Comparison of ENCODE assay signal across 23 mouse cellular contexts in genomic region chr13:79430562-79430961, GRCm38 (mm10).
A peak's percentile ranks its signal among the peaks of the same experiment; 100 is the strongest.
DNase-seq lines count a peak whose midpoint lies in the region; ATAC-seq and TF ChIP-seq lines count a peak whose summit lies in the region.
"Had no signal": no experiment of that assay in that cellular context is flagged by ENCODE, and none has a peak within 500 bp of the region (broad histone marks: within the 10 kb centered on the region; RNA-seq: fewer than 3 reads in every experiment).

No protein-coding gene starts in this region.

- H3K27ac ChIP-seq in forebrain, embryonic 10.5 days, result peak overlapping the region; percentile 26; the same call in 1 of the 2 replicates
- no peak overlapping the region for H3K27ac ChIP-seq in forebrain, embryonic 16.5 days (ENCODE audit: low read length)
- H3K27ac ChIP-seq in forebrain, embryonic 12.5 days, result no peak overlapping the region
- H3K27ac ChIP-seq in forebrain, postnatal 0 days (ENCODE audit: low read depth, low read length), result no peak overlapping the region
- H3K27ac ChIP-seq in midbrain, embryonic 12.5 days (replicated peaks), result no peak overlapping the region
- H3K27ac ChIP-seq in midbrain, embryonic 15.5 days, result no peak overlapping the region
- no peak overlapping the region for H3K27ac ChIP-seq in forebrain, embryonic 14.5 days (ENCODE audit: low read depth, low read length)
- H3K27ac ChIP-seq: embryonic facial prominence, embryonic 13.5 days; embryonic facial prominence, embryonic 15.5 days had no signal

- H3K4me3 ChIP-seq in forebrain, embryonic 10.5 days, result no peak overlapping the region
- H3K4me3 ChIP-seq in forebrain, embryonic 16.5 days (replicated peaks; ENCODE audit: low read length), result no peak overlapping the region
- no peak overlapping the region for H3K4me3 ChIP-seq in forebrain, embryonic 12.5 days (replicated peaks)
- H3K4me3 ChIP-seq in forebrain, postnatal 0 days (ENCODE audit: low read depth, low read length), result no peak overlapping the region
- no peak overlapping the region for H3K4me3 ChIP-seq in midbrain, embryonic 12.5 days
- H3K4me3 ChIP-seq in midbrain, embryonic 15.5 days, result no peak overlapping the region
- H3K4me3 ChIP-seq in forebrain, embryonic 14.5 days (ENCODE audit: low read depth, low read length), result no peak overlapping the region
- H3K4me3 ChIP-seq: embryonic facial prominence, embryonic 13.5 days; embryonic facial prominence, embryonic 15.5 days; erythroblast, embryonic 14.5 days had no signal

- TF ChIP-seq CTCF in forebrain, postnatal 0 days (IDR thresholded peaks at IDR 0.05; ENCODE audit: low read depth), result no peak

- no peak for DNase-seq in forebrain, embryonic 10.5 days (ENCODE audit: extremely low spot score, low spot score)
- DNase-seq in forebrain, postnatal 0 days, result no peak
- DNase-seq in forebrain, embryonic 14.5 days (ENCODE audit: low spot score), result no peak
- no peak for DNase-seq in lung, adult 18-20 months
- DNase-seq: adrenal gland, adult 2 months; adrenal gland, postnatal 10 days; adrenal gland, postnatal 25 days; B cell, adult 2 months; cerebellum, adult 11 months; cerebellum, adult 18-20 months; cerebellum, adult 8-10 months; cerebellum, adult 9-11 months; cerebellum, postnatal 36 days had no signal

- ATAC-seq in forebrain, embryonic 16.5 days, result no peak
- ATAC-seq in forebrain, embryonic 12.5 days (ENCODE audit: low FRiP score), result peak; percentile 59; the same call in 1 of the 2 replicates
- no peak for ATAC-seq in forebrain, postnatal 0 days
- peak; percentile 31; the same call in 1 of the 2 replicates for ATAC-seq in midbrain, embryonic 12.5 days (ENCODE audit: low FRiP score, low read depth)
- ATAC-seq in midbrain, embryonic 15.5 days (replicated peaks), result no peak
- ATAC-seq in forebrain, embryonic 14.5 days, result peak; percentile 52
- ATAC-seq: CD4-positive, CD25-positive, alpha-beta regulatory T cell, adult 4 months had no signal

- no peak overlapping the region for H3K4me2 ChIP-seq in forebrain, embryonic 16.5 days (ENCODE audit: low read length)
- H3K4me2 ChIP-seq in forebrain, embryonic 12.5 days, result no peak overlapping the region
- no peak overlapping the region for H3K4me2 ChIP-seq in forebrain, postnatal 0 days (ENCODE audit: low read depth)
- H3K4me2 ChIP-seq in midbrain, embryonic 12.5 days (replicated peaks), result no peak overlapping the region
- no peak overlapping the region for H3K4me2 ChIP-seq in midbrain, embryonic 15.5 days
- no peak overlapping the region for H3K4me2 ChIP-seq in forebrain, embryonic 14.5 days (ENCODE audit: low read length)
- H3K4me2 ChIP-seq: embryonic facial prominence, embryonic 13.5 days; embryonic facial prominence, embryonic 15.5 days had no signal

- H3K27me3 ChIP-seq in forebrain, embryonic 10.5 days (ENCODE audit: poor library complexity, severe bottlenecking), result peaks cover 46% of the 10 kb centered on the region
- H3K27me3 ChIP-seq in forebrain, embryonic 16.5 days (replicated peaks; ENCODE audit: control insufficient read depth, insufficient read depth, low read length), result no peaks in the 10 kb centered on the region
- peaks cover 10% of the 10 kb centered on the region for H3K27me3 ChIP-seq in forebrain, embryonic 12.5 days
- no peaks in the 10 kb centered on the region for H3K27me3 ChIP-seq in forebrain, postnatal 0 days (ENCODE audit: insufficient read depth, low read length)
- H3K27me3 ChIP-seq in midbrain, embryonic 12.5 days, result no peaks in the 10 kb centered on the region
- H3K27me3 ChIP-seq in midbrain, embryonic 15.5 days (replicated peaks), result no peaks in the 10 kb centered on the region
- H3K27me3 ChIP-seq in forebrain, embryonic 14.5 days (replicated peaks; ENCODE audit: control insufficient read depth, insufficient read depth, low read length), result no peaks in the 10 kb centered on the region
- H3K27me3 ChIP-seq: CH12.LX; embryonic facial prominence, embryonic 13.5 days; embryonic facial prominence, embryonic 15.5 days had no signal

- peaks cover 39% of the 10 kb centered on the region for H3K4me1 ChIP-seq in forebrain, embryonic 10.5 days
- peaks cover 3% of the 10 kb centered on the region for H3K4me1 ChIP-seq in forebrain, embryonic 16.5 days (replicated peaks; ENCODE audit: control insufficient read depth, insufficient read depth, low read length)
- H3K4me1 ChIP-seq in forebrain, embryonic 12.5 days, result peaks cover 10% of the 10 kb centered on the region; the same call in 1 of the 2 replicates
- no peaks in the 10 kb centered on the region for H3K4me1 ChIP-seq in forebrain, postnatal 0 days (ENCODE audit: insufficient read depth)
- H3K4me1 ChIP-seq in midbrain, embryonic 12.5 days, result peaks cover 9% of the 10 kb centered on the region
- peaks cover 2% of the 10 kb centered on the region; the same call in 1 of the 2 replicates for H3K4me1 ChIP-seq in midbrain, embryonic 15.5 days
- peaks cover 3% of the 10 kb centered on the region; the same call in 1 of the 2 replicates for H3K4me1 ChIP-seq in forebrain, embryonic 14.5 days (ENCODE audit: control insufficient read depth, insufficient read depth, low read length)
- H3K4me1 ChIP-seq: embryonic facial prominence, embryonic 15.5 days had no signal

- WGBS in forebrain, embryonic 10.5 days, result 24% methylated on average over 1 of the region's 1 CpGs
- 12% methylated on average over 1 of the region's 1 CpGs for WGBS in forebrain, embryonic 16.5 days
- 13% methylated on average over 1 of the region's 1 CpGs for WGBS in forebrain, embryonic 12.5 days
- WGBS in forebrain, postnatal 0 days, result 11% methylated on average over 1 of the region's 1 CpGs
- WGBS in midbrain, embryonic 12.5 days, result 14% methylated on average over 1 of the region's 1 CpGs
- WGBS in midbrain, embryonic 15.5 days, result 13% methylated on average over 1 of the region's 1 CpGs
- 3% methylated on average over 1 of the region's 1 CpGs for WGBS in forebrain, embryonic 14.5 days

- no peaks in the 10 kb centered on the region for H3K9me3 ChIP-seq in forebrain, embryonic 10.5 days
- no peaks in the 10 kb centered on the region for H3K9me3 ChIP-seq in forebrain, embryonic 16.5 days (ENCODE audit: control insufficient read depth, low read length)
- H3K9me3 ChIP-seq in forebrain, embryonic 12.5 days, result no peaks in the 10 kb centered on the region
- no peaks in the 10 kb centered on the region for H3K9me3 ChIP-seq in forebrain, postnatal 0 days (ENCODE audit: low read length)
- H3K9me3 ChIP-seq in midbrain, embryonic 12.5 days, result no peaks in the 10 kb centered on the region
- no peaks in the 10 kb centered on the region for H3K9me3 ChIP-seq in midbrain, embryonic 15.5 days
- no peaks in the 10 kb centered on the region for H3K9me3 ChIP-seq in forebrain, embryonic 14.5 days (replicated peaks; ENCODE audit: control insufficient read depth, low read length)
- H3K9me3 ChIP-seq: embryonic facial prominence, embryonic 13.5 days; embryonic facial prominence, embryonic 15.5 days had no signal

- no peaks in the 10 kb centered on the region for H3K36me3 ChIP-seq in forebrain, embryonic 10.5 days (replicated peaks)
- H3K36me3 ChIP-seq in forebrain, embryonic 16.5 days (ENCODE audit: control insufficient read depth, insufficient read depth), result no peaks in the 10 kb centered on the region
- no peaks in the 10 kb centered on the region for H3K36me3 ChIP-seq in forebrain, embryonic 12.5 days (replicated peaks)
- no peaks in the 10 kb centered on the region for H3K36me3 ChIP-seq in forebrain, postnatal 0 days (ENCODE audit: insufficient read depth)
- no peaks in the 10 kb centered on the region for H3K36me3 ChIP-seq in midbrain, embryonic 12.5 days
- H3K36me3 ChIP-seq in midbrain, embryonic 15.5 days (replicated peaks), result no peaks in the 10 kb centered on the region
- no peaks in the 10 kb centered on the region for H3K36me3 ChIP-seq in forebrain, embryonic 14.5 days (ENCODE audit: control insufficient read depth, insufficient read depth, low read length)
- H3K36me3 ChIP-seq: embryonic facial prominence, embryonic 13.5 days; embryonic facial prominence, embryonic 15.5 days; G1E had no signal

- H3K9ac ChIP-seq in forebrain, embryonic 16.5 days (replicated peaks; ENCODE audit: low read depth, low read length), result no peak overlapping the region
- H3K9ac ChIP-seq in forebrain, embryonic 12.5 days, result no peak overlapping the region
- no peak overlapping the region for H3K9ac ChIP-seq in forebrain, postnatal 0 days
- no peak overlapping the region for H3K9ac ChIP-seq in midbrain, embryonic 12.5 days (replicated peaks)
- no peak overlapping the region for H3K9ac ChIP-seq in midbrain, embryonic 15.5 days
- no peak overlapping the region for H3K9ac ChIP-seq in forebrain, embryonic 14.5 days (ENCODE audit: low read length)
- H3K9ac ChIP-seq: embryonic facial prominence, embryonic 13.5 days; embryonic facial prominence, embryonic 15.5 days had no signal

Comparison
In these comparisons a context has a peak if more than half of its experiments do, and no peak if none do; other contexts are left out.
1. ATAC-seq: peak in forebrain, embryonic 12.5 days (single experiment), midbrain, embryonic 12.5 days (single experiment) and forebrain, embryonic 14.5 days (single experiment); none in forebrain, embryonic 16.5 days (single experiment), forebrain, postnatal 0 days (single experiment) and midbrain, embryonic 15.5 days (single experiment).